Mouse (Mus musculus) ovary, postnatal 36 days (tissue): ENCODE results near the gene Dapk2.

Source experiments
- DNase-seq: peaks from one replicate; pipeline ENCODE4 v3.0.0; 2022; ENCODE audit warnings: low spot score, mixed read lengths

Gene Dapk2

GRCm38 (mm10) chr9:66316603-66317002 is 158.6 kb downstream of the Dapk2 start:
- no peak for DNase-seq
